Mouse (Mus musculus) left cerebral cortex, postnatal 14 days (tissue): ENCODE measurements around the gene Gm17467. TPM values are rescaled to one million over a fixed set of nuclear protein-coding genes. Genes with fewer than 3 reads are reported as not detected.
"Not testable (repeated sequence)": the region's sequence is repeated elsewhere in the genome, so short reads cannot be mapped to it uniquely, and the experiment has no call there.

Experiments
- DNase-seq, 2 experiments: peaks; one replicate each; pipeline ENCODE4 v3.0.0; 2021 to 2022; ENCODE audit warnings: low spot score in 2 of 2, mixed read lengths in 1 of 2
- intact Hi-C: fragments of 180-260 bp; cut with DNase I; formaldehyde crosslinking; loops from one replicate; pipeline ENCODE4 v1.15.1; 2025
- long read RNA-seq, 2 experiments: library from polyadenylated mRNA; stranded (forward); transcript quantifications; one replicate each; pipeline ENCODE4 v2.0.0; 2021
- total RNA-seq, 2 experiments: library from RNA; stranded (reverse); gene quantifications; 2 replicates each; pipeline ENCODE4 v1.2.3; 2021

The Gm17467 gene
- not detected for total RNA-seq
- long read RNA-seq, experiment 1: 0 reads
- long read RNA-seq, experiment 2: 0 reads

- intact Hi-C loops, DNase-seq: not testable (repeated sequence)
These were observed at the start of gene Gm17467 for GRCm38 (mm10) chrX:123704691-123705090. Gene Gm17467, minus strand, starts transcription at chrX:123704791.

Other genes starting within 250 kb of the Gm17467 start
- 1 to 10 TPM in 1 of 2 experiments, not detected in 1; 1.4 TPM for gene Cldn34c2, start 123.1 kb downstream of the Gm17467 start, total RNA-seq
- gene Cldn34c3, start 88.9 kb upstream of the Gm17467 start, total RNA-seq: not detected